Mouse (Mus musculus) right cerebral cortex, postnatal 4 days (tissue): Measurements from ENCODE around the gene Olfr441.
"Not testable (repeated sequence)": the region's sequence is repeated elsewhere in the genome, so short reads cannot be mapped to it uniquely, and the experiment has no call there.

Experiments used
- DNase-seq: peaks from one replicate; pipeline ENCODE4 v3.0.0-alpha.2; 2022

Gene Olfr441

GRCm38 (mm10) chr6:43106069-43106468, at the start of gene Olfr441:
Gene Olfr441 (plus strand): TSS chr6:43106369.
- not testable (repeated sequence) for DNase-seq

- no peak for DNase-seq
These were observed 27.4 kb upstream of the Olfr441 start for GRCm38 (mm10) chr6:43078750-43079149.

DNA sequence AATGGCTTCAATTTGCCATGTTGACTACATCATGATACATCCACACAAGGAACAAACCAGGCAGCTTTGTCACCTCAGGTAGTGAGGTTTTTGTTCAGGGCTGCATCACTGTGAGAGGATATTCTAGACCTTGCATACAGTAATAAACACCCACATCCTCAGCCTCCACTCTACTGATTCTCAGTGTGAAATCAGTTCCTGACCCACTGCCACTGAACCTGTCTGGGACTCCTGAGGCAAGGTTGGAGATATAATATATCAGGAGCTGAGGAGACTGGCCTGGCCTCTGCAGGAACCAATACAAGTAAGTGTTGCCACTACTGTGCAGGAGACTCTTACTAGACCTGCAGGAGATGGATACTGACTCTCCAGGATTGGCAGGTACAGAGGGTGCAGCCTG, 24.8 kb upstream of the Olfr441 start:
- not testable (repeated sequence) for DNase-seq

DNA sequence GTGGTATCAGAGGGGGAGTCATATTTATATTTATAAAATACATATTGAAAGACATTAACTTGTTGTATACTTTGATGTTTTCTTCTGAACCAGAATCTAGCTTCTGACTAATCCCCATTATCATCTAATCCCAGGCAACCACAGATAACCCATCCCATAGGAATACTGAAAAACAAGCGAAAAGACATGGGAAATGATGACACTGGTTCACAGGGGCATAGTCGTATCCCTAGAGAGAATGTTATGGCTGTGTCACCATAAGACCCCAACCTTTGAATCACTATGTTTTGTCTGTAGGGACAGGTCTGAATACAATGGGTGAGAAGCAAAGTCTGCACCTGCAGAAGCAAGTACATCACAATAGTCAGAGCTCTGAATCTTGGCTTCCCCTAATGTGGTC, 40.1 kb downstream of the Olfr441 start, which contains the start of gene Olfr237-ps1:
Gene Olfr237-ps1 (plus strand): TSS at position 301 of the 400 bp plus-strand sequence.
- not testable (repeated sequence) for DNase-seq

- DNase-seq = no peak
These were observed 53.3 kb downstream of the Olfr441 start for GRCm38 (mm10) chr6:43159502-43159901.

- no peak for DNase-seq
These were observed 56.8 kb downstream of the Olfr441 start, which contains the start of gene Olfr437 for GRCm38 (mm10) chr6:43162982-43163381. Gene Olfr437 (plus strand): TSS chr6:43163282.

GRCm38 (mm10) chr6:43167246-43167645, 61.1 kb downstream of the Olfr441 start:
- no peak for DNase-seq
